Mouse (Mus musculus): Measurements from ENCODE around the gene Cog4.
"Not testable (repeated sequence)": the region's sequence is repeated elsewhere in the genome, so short reads cannot be mapped to it uniquely, and the experiment has no call there.

Cog4 gene

DNA sequence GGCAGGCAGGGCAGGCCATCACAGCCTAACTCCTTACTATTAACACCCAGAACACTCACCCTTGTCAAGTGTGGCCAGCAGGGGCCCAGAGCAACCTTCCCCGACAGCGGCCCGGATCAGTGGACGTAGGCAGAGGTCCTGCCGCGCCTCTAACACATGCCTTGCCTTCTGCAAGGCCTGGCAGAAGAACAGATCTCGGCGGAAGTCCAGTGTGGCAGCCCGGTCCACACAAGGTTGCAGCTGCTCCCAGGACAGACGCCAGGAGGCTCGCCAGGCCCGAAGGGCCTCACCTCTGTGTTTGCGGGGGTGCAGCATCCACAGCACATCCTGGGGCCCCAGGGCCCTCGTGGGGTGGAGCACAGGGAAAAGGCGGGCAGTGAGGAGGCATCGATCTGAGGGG lies 42.5 kb downstream of the Cog4 start:
- no peak for DNase-seq (ENCODE audit: low spot score in 2 of 2)

GRCm38 (mm10) chr8:110889904-110890470 lies 43.6 kb downstream of the Cog4 start:
- no peak for DNase-seq (ENCODE audit: low spot score in 2 of 2)

GRCm38 (mm10) chr8:110892040-110892439 lies 45.6 kb downstream of the Cog4 start:
- DNase-seq (ENCODE audit: low spot score in 2 of 2) = no peak

DNA sequence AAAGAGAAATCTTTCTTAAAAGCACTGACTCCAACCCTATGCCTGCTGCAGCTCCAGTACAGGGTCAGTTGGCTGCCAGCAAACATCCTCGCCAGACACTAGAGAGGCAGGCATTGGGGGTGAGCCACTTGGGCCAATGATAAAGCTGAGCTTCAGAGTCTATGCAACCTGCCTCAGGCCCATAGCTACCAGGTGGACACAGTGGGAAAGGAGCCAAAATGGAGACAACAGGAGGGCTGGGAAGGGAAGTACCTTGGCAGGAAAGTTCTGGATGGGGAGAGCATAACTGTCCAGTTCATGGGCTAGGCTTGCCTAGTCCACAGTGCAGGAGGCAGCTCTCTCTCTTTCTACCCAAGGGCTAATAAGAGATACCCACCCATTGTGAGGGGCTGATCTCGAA lies 46.5 kb downstream of the Cog4 start:
- DNase-seq (ENCODE audit: low spot score in 2 of 2) = no peak

GRCm38 (mm10) chr8:110894851-110895250 lies 48.5 kb downstream of the Cog4 start:
- DNase-seq (ENCODE audit: low spot score in 2 of 2) = no peak

DNA sequence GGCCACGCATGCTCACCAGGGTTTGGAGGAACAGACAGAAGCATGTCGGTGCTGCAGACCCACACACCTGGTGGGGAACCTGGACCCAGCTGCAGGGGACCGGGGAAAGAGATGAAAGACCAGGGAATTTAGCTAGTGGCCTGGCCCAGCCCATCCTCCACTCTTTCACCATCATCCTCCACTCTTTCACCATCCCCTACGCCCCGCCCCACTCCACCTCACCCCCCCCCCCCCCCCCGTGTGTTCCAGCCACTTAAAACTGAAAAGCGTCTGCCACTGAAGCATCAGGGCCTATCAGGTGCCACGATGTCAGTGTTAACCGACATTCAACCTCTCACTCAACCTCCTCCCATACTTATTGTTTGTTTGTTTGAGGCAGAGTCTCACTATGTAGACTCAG lies 48.9 kb downstream of the Cog4 start:
- DNase-seq (ENCODE audit: low spot score in 2 of 2) = no peak

- DNase-seq (ENCODE audit: low spot score in 2 of 2) = no peak
These were observed 49.4 kb downstream of the Cog4 start for GRCm38 (mm10) chr8:110895812-110896211.

DNA sequence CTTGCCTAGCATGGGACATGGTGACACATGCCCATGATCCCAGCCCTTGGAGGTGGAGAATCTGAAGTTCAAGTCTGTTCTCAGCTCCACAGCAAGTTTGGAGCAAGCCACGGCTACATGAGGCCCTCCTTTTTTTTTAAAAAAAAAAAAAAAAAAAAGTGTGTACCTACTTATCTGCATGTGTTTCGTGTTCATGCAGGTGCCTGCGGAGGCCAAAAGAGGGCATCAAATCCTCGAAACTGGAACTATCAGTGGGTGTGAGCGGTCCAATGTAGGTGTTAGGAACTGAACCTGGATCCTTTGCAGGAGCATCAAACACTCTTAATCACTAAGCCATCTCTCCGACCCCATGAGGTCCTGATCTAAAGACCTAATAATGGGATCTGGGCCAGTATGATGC lies 51.1 kb downstream of the Cog4 start:
- no peak for DNase-seq (ENCODE audit: low spot score in 2 of 2)

GRCm38 (mm10) chr8:110901056-110901455 lies 54.7 kb downstream of the Cog4 start:
- no peak for DNase-seq (ENCODE audit: low spot score in 2 of 2)

GRCm38 (mm10) chr8:110901839-110902578 lies 55.6 kb downstream of the Cog4 start, which contains the start of gene Fuk:
Gene Fuk, minus strand, starts transcription at chr8:110902488.
- peak; percentile 64 to 72 for DNase-seq (ENCODE audit: low spot score in 2 of 2)

DNA sequence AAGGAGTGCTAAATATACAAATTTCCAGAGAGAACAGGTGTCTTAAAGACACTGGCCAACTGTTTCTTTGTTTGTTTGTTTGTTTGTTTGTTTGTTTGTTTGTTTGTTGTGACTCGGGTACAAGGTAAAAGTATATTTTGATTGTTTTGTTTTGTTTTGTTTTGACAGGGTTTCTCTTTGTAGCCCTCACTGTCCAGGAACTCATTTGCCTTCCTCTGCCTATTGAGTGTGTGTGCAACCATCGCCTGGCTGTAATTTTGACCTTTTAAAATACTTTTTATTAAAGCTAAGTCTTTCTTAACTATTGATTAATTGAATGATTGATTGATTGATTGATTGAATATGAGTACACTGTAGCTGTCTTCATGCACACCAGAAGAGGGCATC lies 56.2 kb downstream of the Cog4 start:
- no peak for DNase-seq (ENCODE audit: low spot score in 2 of 2)

GRCm38 (mm10) chr8:110905404-110905803 lies 59.0 kb downstream of the Cog4 start:
- no peak for DNase-seq (ENCODE audit: low spot score in 2 of 2)

- no peak for DNase-seq (ENCODE audit: low spot score in 2 of 2)
These were observed 60.3 kb downstream of the Cog4 start for GRCm38 (mm10) chr8:110906682-110907081.

GRCm38 (mm10) chr8:110909850-110910249 lies 63.5 kb downstream of the Cog4 start:
- DNase-seq (ENCODE audit: low spot score in 2 of 2) = not testable (repeated sequence)

GRCm38 (mm10) chr8:110911576-110912570 lies 65.5 kb downstream of the Cog4 start:
- DNase-seq (ENCODE audit: low spot score in 2 of 2) = no peak

- DNase-seq (ENCODE audit: low spot score in 2 of 2) = no peak
These were observed 71.0 kb downstream of the Cog4 start for GRCm38 (mm10) chr8:110917415-110917814.

- DNase-seq (ENCODE audit: low spot score in 2 of 2) = no peak
These were observed 71.6 kb downstream of the Cog4 start for GRCm38 (mm10) chr8:110918027-110918426.

GRCm38 (mm10) chr8:110918460-110918859 lies 72.1 kb downstream of the Cog4 start:
- DNase-seq (ENCODE audit: low spot score in 2 of 2) = no peak

GRCm38 (mm10) chr8:110919341-110920031 lies 73.1 kb downstream of the Cog4 start, which contains the start of gene St3gal2:
Gene St3gal2, plus strand, starts transcription at chr8:110919922.
- peak; percentile 59 to 81 for DNase-seq (ENCODE audit: low spot score in 2 of 2)

DNA sequence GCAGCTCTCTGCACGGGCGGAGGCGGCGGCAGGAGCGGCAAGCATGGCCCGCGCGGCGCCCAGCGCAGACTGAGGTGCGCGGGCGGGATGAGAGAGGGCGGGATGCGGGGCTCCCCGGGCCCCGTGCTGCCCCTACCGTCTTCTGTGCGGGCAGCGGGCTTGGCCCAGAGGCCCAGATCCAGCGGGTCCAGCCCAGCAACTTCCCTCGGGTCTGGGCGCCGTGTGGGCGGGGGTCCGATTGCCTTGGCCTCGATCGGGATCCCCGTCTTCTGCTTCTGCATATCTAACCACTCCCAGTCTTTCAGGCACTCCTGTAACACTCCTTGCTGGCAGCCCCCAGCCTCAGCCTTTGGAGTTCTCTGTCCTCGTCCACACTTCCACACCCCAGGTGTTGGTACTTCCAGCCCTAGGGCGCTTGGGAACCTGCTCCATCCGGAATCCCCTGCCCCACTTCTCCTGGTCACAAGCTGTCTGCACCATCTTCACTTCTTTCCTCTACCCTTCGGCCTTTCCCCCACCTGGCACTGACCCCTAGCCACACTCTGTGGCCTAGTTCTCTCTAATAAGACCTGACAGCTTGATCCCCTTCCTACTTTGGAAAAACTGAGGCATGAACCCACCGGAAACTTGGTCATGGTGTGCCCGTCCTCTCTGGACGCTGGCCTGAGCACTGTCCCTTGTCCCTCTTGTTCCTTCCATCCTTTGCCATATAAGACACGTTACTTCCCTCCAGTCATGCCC lies 73.8 kb downstream of the Cog4 start:
- peak in 1 of 2 experiments; percentile 40 for DNase-seq (ENCODE audit: low spot score in 2 of 2)

DNA sequence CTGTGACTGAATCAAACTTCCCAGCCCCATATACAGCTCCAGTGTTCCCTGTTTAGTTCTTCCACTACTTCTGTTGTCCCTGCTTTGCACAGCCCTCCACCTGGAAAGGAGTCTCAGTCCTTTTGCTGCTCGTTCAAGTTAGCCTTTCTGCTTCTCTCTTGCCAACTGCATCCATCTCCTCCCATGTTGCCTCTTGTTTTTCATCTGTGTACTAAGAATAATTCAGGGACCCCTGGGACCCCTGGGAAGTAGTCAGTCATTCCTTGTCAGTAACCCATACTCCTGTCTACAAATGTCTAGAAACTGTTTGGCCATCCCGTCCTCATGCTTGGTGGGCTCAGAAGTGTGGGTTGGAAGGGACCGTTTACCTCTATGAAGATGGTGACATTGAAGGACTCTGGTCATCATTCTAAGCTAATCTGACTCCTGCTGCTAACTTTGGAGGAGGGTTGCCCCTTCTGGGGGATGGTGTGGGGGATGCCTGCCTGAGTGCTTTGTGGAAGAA lies 74.4 kb downstream of the Cog4 start:
- no peak for DNase-seq (ENCODE audit: low spot score in 2 of 2)

All from frontal cortex, postnatal 25 days (tissue).